Comparison of ENCODE assay signal across 8 mouse cellular contexts in genomic region chr7:127636963-127637362, GRCm38 (mm10). TPM values are rescaled to one million over a fixed set of nuclear protein-coding genes. Genes with fewer than 3 reads are reported as not detected.
A peak's percentile ranks its signal among the peaks of the same experiment; 100 is the strongest.
DNase-seq lines count a peak whose midpoint lies in the region; ATAC-seq lines count a peak whose summit lies in the region.

No protein-coding gene starts in this region.

- H3K9me3 ChIP-seq in intestine, embryonic 14.5 days (ENCODE audit: control insufficient read depth, low read length), result no peaks in the 10 kb centered on the region

- intact Hi-C loops in gastrocnemius, postnatal 36 days (cut with DNase I), result loop anchor here (1.0 kb wide), 1 partner anchor 23 kb away; no protein-coding TSS in a partner anchor
- intact Hi-C loops in left cerebral cortex, postnatal 14 days (cut with DNase I), result no loop called here

- ATAC-seq in intestine, embryonic 14.5 days (replicated peaks; ENCODE audit: low FRiP score, low TSS enrichment, low read depth), result peak; percentile 80

- no peaks in the 10 kb centered on the region for H3K27me3 ChIP-seq in intestine, embryonic 14.5 days (replicated peaks; ENCODE audit: control insufficient read depth, insufficient read depth, low read length)

- peak overlapping the region; percentile 62 for H3K4me3 ChIP-seq in intestine, embryonic 14.5 days (ENCODE audit: low read depth, low read length)
- H3K4me3 ChIP-seq in macrophage (ENCODE audit: inconsistent target), result 0 out of 2 replicates have a peak overlapping the region, but pooled peaks have one; percentile 2

- no peak overlapping the region for H3K27ac ChIP-seq in intestine, embryonic 14.5 days (ENCODE audit: low read depth)
- no peak overlapping the region for H3K27ac ChIP-seq in macrophage

- no peaks in the 10 kb centered on the region for H3K79me2 ChIP-seq in macrophage (ENCODE audit: inconsistent target)

- peak overlapping the region; percentile 81 for H3K4me2 ChIP-seq in intestine, embryonic 14.5 days (ENCODE audit: low read length)

- peaks cover 5% of the 10 kb centered on the region; the same call in 1 of the 2 replicates for H3K4me1 ChIP-seq in intestine, embryonic 14.5 days (replicated peaks; ENCODE audit: control insufficient read depth, insufficient read depth, low read length)

- peak overlapping the region; percentile 58 for H3K9ac ChIP-seq in intestine, embryonic 14.5 days (ENCODE audit: low read length)

- WGBS in intestine, embryonic 14.5 days, result 1% methylated on average over 27 of the region's 27 CpGs
- WGBS in macrophage (ENCODE audit: missing documents), result 3% methylated on average over 27 of the region's 27 CpGs

- no peaks in the 10 kb centered on the region for H3K36me3 ChIP-seq in intestine, embryonic 14.5 days (ENCODE audit: control insufficient read depth, insufficient read depth, low read length)
- H3K36me3 ChIP-seq in macrophage (ENCODE audit: inconsistent target), result no peaks in the 10 kb centered on the region

- peak; percentile 84 for DNase-seq in adrenal gland, postnatal 25 days
- peak; percentile 90 for DNase-seq in embryo, embryonic 11 days
- peak; percentile 56 to 67 for DNase-seq in gastrocnemius, postnatal 36 days
- peak; percentile 83 for DNase-seq in intestine, embryonic 14.5 days (ENCODE audit: low spot score)
- DNase-seq in left cerebral cortex, postnatal 14 days (ENCODE audit: low spot score in 2 of 2), result peak; percentile 66 to 83
- peak; percentile 83 for DNase-seq in right cerebral cortex, postnatal 14 days
- DNase-seq in adipocyte (ENCODE audit: low spot score), result no peak

RNA-seq across cellular contexts. Expression of gene Zfp629, which starts 21.4 kb away (rescaled TPM):
- total RNA-seq in adrenal gland, postnatal 25 days (2021), result 25.1 and 25.4 TPM in 2 replicates
- total RNA-seq in gastrocnemius, postnatal 36 days (2021), result 10 to 100 TPM in 1 of 2 experiments, 1 to 10 TPM in 1; 6.1 to 10.4 TPM
- 12.9 and 16.7 TPM in 2 replicates for polyA plus RNA-seq in intestine, embryonic 14.5 days (2014; fragmentation: Nextera tagmentation; extraction: Ambion mirVana)
- 10 to 100 TPM; 24.1 to 25.7 TPM for total RNA-seq in left cerebral cortex, postnatal 14 days (2021)
- total RNA-seq in macrophage (2018; cell fraction: chromatin; rRNA removed), result 10 to 100 TPM in 21 of 26 experiments, 1 to 10 TPM in 5; 6.1 to 37.3 (median 14.8) TPM
- 1 to 10 TPM; 1.2 to 9.3 (median 4.5) TPM for total RNA-seq in macrophage (2018; cell fraction: cytosol; rRNA removed)
- 10 to 100 TPM in 11 of 26 experiments, 1 to 10 TPM in 15; 2.7 to 31.1 (median 9.3) TPM for total RNA-seq in macrophage (2018; cell fraction: nucleus; rRNA removed)
- polyA plus RNA-seq in macrophage (2018), result 5.9 to 11.5 TPM (median 8.2 TPM) in 3 replicates

RNA-seq across cellular contexts. Expression of gene Rnf40, which starts 48.4 kb away (rescaled TPM):
- 60.6 and 69.6 TPM in 2 replicates for total RNA-seq in adrenal gland, postnatal 25 days (2021)
- total RNA-seq in gastrocnemius, postnatal 36 days (2021), result 10 to 100 TPM; 26.8 to 31.6 TPM
- 36.3 and 38.8 TPM in 2 replicates for polyA plus RNA-seq in intestine, embryonic 14.5 days (2014; fragmentation: Nextera tagmentation; extraction: Ambion mirVana)
- 10 to 100 TPM; 69.5 to 74.7 TPM for total RNA-seq in left cerebral cortex, postnatal 14 days (2021)
- total RNA-seq in macrophage (2018; cell fraction: chromatin; rRNA removed), result 100 to 1,000 TPM in 18 of 26 experiments, 10 to 100 TPM in 8; 81.8 to 208 (median 111) TPM
- total RNA-seq in macrophage (2018; cell fraction: cytosol; rRNA removed), result 10 to 100 TPM; 27.3 to 46.6 (median 35.7) TPM
- 10 to 100 TPM; 40.6 to 87.4 (median 62.0) TPM for total RNA-seq in macrophage (2018; cell fraction: nucleus; rRNA removed)
- polyA plus RNA-seq in macrophage (2018), result 27.1 to 29.6 TPM (median 28.3 TPM) in 3 replicates

RNA-seq across cellular contexts. Expression of gene Ccdc189, which starts 48.6 kb away (rescaled TPM):
- total RNA-seq in adrenal gland, postnatal 25 days (2021), result 12.7 and 15.4 TPM in 2 replicates
- total RNA-seq in gastrocnemius, postnatal 36 days (2021), result 1 to 10 TPM; 2.6 to 3.5 TPM
- 6.9 and 7.7 TPM in 2 replicates for polyA plus RNA-seq in intestine, embryonic 14.5 days (2014; fragmentation: Nextera tagmentation; extraction: Ambion mirVana)
- 10 to 100 TPM in 1 of 2 experiments, 1 to 10 TPM in 1; 9.5 to 11.3 TPM for total RNA-seq in left cerebral cortex, postnatal 14 days (2021)
- total RNA-seq in macrophage (2018; cell fraction: chromatin; rRNA removed), result 10 to 100 TPM in 1 of 26 experiments, 1 to 10 TPM in 18, under 1 TPM in 1, not detected in 6; 0.99 to 11.1 (median 2.7) TPM
- total RNA-seq in macrophage (2018; cell fraction: cytosol; rRNA removed), result 1 to 10 TPM in 25 of 26 experiments, under 1 TPM in 1; 0.99 to 2.9 (median 2.0) TPM
- 10 to 100 TPM in 1 of 26 experiments, 1 to 10 TPM in 18, under 1 TPM in 4, not detected in 3; 0.35 to 10.2 (median 2.0) TPM for total RNA-seq in macrophage (2018; cell fraction: nucleus; rRNA removed)
- 0.72 to 3.0 TPM (median 2.9 TPM) in 3 replicates for polyA plus RNA-seq in macrophage (2018)
